Mouse (Mus musculus): ENCODE data around the gene Spop.

- no peak for TF ChIP-seq CTCF (IDR thresholded peaks at IDR 0.05; ENCODE audit: low read depth)
- no peak for TF ChIP-seq EP300 (IDR thresholded peaks at IDR 0.05; ENCODE audit: low read depth)
These were observed 19.8 kb upstream of the Spop start for GRCm38 (mm10) chr11:95394112-95394511.

Data from heart, postnatal 0 days (tissue).